ENCODE assay signal across 8 mouse cellular contexts in genomic region chr12:77009202-77010030, GRCm38 (mm10). TPM values are rescaled to one million over a fixed set of nuclear protein-coding genes. Genes with fewer than 3 reads are reported as not detected.
A peak's percentile ranks its signal among the peaks of the same experiment; 100 is the strongest.
DNase-seq lines count a peak whose midpoint lies in the region; ATAC-seq lines count a peak whose summit lies in the region.

No protein-coding gene starts in this region.

- DNase-seq in heart, adult 18-20 months = peak; percentile 6 to 37
- no peak for DNase-seq in heart, adult 8-10 months (ENCODE audit: low spot score)
- DNase-seq in right cerebral cortex, postnatal 14 days = peak; percentile 24
- no peak for DNase-seq in right cerebral cortex, postnatal 4 days
- DNase-seq in lung, postnatal 36 days = peak; percentile 38
- DNase-seq in urinary bladder, postnatal 25 days (ENCODE audit: low spot score) = no peak
- no peak for DNase-seq in yolk sac, embryonic 10.5 days (ENCODE audit: low spot score)

- ATAC-seq in granulocyte monocyte progenitor cell, adult 5-6 weeks (replicated peaks; ENCODE audit: poor library complexity, severe bottlenecking) = peak; percentile 89

RNA-seq across cellular contexts. Expression of gene Max, which starts 47.4 kb away (rescaled TPM):
- 10 to 100 TPM; 61.4 to 70.4 TPM for total RNA-seq in heart, adult 18-20 months (2021)
- 10 to 100 TPM; 59.2 to 86.0 (median 63.7) TPM for total RNA-seq in heart, adult 8-10 months (2022)
- 99.0 and 109 TPM in 2 replicates for total RNA-seq in granulocyte monocyte progenitor cell, adult 5-6 weeks (2014; fragmentation: Nextera tagmentation)
- total RNA-seq in granulocyte monocyte progenitor cell, adult 5-6 weeks (2017) = 99.5 and 108 TPM in 2 replicates

Comparison
In these comparisons a context has a peak if more than half of its experiments do, and no peak if none do; other contexts are left out.
1. DNase-seq: peak in heart, adult 18-20 months (2 of 2), right cerebral cortex, postnatal 14 days (single experiment) and lung, postnatal 36 days (single experiment); none in heart, adult 8-10 months (single experiment), right cerebral cortex, postnatal 4 days (single experiment), urinary bladder, postnatal 25 days (single experiment) and yolk sac, embryonic 10.5 days (single experiment).